Mouse (Mus musculus): Measurements from ENCODE around the gene Stx4a.
"Not testable (repeated sequence)": the region's sequence is repeated elsewhere in the genome, so short reads cannot be mapped to it uniquely, and the experiment has no call there.

Gene Stx4a

DNA sequence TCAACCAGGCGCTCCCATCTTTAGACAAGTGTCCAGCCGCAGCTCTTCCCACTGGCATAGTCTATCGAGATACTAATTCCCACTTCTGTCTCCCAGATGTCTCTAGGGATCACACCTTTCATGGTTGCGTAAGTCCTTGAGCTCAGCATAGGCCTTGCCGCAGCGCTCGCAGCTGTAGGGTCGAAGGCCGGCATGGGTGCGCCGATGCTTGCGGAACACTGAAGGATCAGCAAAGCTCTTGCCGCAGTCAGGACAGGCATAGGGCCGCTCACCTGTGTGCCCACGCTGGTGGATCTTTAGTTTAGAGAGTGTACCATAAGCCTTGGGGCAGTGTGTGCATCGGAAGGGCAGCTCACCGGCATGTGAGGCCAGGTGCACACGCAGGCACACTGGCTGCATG lies 43.5 kb downstream of the Stx4a start:
- no peak for DNase-seq (ENCODE audit: low read depth, low spot score)

- DNase-seq (ENCODE audit: low read depth, low spot score), result peak; percentile 60
Measured at GRCm38 (mm10) chr7:127869149-127869810, 45.2 kb downstream of the Stx4a start.

DNA sequence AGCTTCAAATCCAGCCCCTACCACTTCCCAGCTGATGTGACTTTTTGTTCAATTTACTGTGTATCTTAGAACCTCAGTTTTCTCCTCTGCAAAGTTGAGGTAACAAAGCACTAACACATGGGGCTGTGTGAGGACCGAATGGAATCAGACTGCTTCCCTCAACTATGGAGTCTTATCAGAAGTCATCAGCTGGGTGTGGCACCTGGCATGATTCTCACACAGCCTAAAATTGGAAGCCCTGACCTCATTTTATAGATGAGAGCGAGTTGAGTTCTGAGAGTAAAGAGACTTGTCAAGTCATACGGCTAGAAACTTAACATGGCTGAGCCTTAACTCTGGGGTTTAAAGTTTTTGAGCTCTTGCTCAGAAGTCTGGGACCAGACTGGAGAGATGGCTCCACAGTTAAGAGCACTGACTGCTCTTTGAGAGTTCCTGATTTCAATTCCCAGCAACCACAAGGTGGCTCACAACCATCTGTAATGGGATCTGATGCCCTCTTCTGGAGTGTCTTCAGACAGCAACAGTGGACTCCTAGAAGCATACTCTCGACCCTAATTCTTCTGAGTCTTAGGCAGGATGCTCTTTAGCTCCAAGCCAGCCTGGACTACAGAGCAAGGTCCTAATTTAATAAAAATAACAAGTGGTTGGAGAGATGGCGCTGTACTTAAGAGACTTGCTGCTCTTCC lies 46.2 kb downstream of the Stx4a start:
- DNase-seq (ENCODE audit: low read depth, low spot score), result peak; percentile 30

DNA sequence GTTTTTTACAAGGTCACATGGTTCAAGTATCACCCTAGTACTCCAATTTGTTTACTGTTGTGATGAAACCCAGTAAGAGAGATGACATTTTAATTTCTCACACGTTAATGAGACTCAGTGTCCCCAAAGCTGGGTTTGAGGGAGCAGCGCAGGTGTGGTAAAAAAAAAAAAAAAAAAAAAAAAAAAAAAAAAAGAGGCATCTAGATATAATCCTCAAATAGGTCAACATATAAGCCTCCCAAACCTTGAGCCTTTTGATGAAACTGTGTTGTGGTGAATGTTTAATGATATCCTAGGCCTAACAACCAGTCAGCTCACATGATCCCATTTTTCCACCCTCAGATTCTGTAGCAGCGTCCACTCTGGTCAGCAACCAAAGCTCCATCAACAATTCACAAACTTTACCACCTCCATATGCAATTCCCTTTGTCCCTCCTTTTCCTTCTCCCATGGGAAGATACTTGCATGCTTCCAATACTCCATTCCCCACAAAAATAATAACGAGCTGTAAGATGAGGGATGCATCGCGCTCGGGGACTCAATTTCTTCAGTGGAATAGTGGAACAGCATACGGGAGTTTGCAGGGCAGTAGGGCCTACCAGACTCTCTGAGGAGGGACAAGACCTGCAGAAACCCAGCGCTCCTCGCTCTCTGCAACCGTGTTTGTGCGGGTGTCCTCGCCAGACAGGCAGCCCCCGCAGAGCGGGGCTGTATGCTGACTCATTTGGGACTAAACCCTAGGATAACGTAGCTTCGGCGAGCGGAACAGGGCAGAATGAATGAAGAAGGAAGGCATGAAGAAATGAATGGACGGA lies 50.9 kb downstream of the Stx4a start:
- no peak for DNase-seq (ENCODE audit: low read depth, low spot score)

DNA sequence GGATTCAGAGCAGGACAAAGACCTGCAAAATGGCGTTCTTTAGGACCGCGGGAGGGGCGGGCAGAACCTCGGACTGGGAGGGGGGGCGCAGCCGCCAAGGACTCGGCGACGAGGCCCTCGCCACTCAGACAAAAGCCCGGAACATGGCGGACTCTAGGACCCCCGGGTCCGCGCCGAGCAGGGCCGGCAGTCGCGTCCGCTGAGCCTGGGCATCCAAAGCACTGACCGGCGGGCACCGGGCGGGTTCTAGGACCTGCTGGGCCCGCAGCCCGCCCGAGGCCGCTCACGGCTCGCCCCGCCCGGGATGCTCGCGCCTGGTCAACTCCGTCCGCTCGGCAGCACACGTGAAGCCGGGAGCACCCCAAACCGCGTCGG lies 51.5 kb downstream of the Stx4a start:
- peak; percentile 79 for DNase-seq (ENCODE audit: low read depth, low spot score)

DNA sequence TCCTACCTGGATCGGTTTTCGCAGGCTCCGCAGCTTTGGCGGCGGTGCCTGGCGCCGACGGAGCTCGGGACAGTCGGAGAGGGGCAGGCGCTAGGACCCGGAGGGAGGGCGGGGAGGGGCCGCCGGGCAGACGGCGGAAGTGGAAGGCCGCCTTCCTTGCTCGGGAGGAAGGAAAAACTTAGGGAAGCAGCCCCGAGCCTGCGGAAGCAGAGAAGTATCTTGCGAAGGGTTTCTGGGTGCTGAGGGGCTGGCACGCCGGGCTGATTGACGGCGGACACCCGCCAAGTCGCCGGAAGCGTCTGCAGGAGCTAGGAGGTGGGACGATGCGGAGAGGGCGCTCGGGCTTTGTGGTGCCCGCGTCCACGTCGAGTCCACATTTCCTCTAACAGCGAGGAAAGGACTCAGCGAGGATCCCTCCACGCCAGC lies 52.0 kb downstream of the Stx4a start, which contains the start of gene Zfp646:
Gene Zfp646, plus strand, starts transcription at position 181 of the 426 bp plus-strand sequence.
- peak; percentile 75 for DNase-seq (ENCODE audit: low read depth, low spot score)

DNA sequence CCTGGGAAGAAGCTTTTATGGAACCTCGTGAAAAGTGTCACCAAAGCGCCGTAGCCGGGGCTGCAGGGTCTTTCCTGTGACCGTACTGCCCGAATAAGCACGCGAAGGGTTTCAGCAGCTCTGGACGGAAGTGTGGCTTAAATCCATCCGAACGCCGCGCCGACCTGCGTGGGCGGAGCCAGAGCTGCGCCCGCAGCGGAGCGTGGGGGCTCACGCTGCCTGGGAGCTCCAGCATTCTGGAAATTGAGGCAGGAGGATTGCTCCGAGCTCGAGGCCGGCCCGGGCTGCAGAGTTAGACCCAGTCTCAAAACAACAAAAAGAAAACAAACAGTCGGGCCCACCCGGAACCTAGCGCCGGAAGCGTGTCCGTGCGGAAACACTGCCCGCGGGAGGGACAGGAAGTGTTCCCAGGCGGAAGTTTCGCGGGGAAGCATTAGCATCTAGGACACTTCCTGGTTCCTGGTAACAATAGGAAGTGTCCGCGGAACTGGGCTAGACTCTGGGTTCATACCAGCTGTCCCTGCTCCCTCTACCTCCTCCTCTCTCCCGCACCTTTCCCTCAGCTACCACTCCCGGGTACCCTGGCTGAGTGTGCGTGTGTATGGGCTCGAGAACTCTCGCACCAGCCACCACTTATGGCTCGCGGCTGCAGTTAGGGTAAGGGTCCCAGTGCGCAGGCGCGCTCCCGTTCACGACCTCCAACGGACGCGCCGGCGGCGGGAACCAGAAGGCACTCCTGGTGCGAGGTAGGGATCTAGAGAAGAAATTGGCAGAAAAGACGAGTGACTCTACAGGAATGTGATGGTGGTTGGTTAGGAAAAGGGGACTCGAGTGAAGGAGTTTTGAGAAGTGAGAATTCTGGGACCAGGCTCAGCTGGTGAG lies 52.6 kb downstream of the Stx4a start, which contains the start of gene Zfp668:
Gene Zfp668, minus strand, starts transcription at position 362 of the 882 bp plus-strand sequence.
- DNase-seq (ENCODE audit: low read depth, low spot score), result peak; percentile 92

DNA sequence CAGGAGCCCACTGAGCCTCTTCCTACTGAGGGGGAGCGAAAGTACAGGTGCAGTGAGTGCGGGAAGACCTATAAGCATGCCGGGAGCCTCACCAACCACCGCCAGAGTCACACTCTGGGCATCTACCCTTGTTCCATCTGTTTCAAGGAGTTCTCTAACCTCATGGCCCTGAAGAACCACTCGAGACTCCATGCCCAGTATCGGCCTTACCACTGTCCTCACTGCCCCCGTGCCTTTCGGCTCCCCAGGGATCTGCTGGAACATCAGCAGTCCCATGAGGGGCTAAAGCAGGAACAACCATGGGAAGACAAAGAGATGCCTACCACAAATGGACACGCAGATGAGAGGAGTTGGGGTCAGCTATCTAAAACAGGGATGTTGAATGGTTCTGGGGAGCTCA lies 55.2 kb downstream of the Stx4a start:
- DNase-seq (ENCODE audit: low read depth, low spot score), result no peak

GRCm38 (mm10) chr7:127880431-127880830 lies 56.3 kb downstream of the Stx4a start:
- DNase-seq (ENCODE audit: low read depth, low spot score), result no peak

DNA sequence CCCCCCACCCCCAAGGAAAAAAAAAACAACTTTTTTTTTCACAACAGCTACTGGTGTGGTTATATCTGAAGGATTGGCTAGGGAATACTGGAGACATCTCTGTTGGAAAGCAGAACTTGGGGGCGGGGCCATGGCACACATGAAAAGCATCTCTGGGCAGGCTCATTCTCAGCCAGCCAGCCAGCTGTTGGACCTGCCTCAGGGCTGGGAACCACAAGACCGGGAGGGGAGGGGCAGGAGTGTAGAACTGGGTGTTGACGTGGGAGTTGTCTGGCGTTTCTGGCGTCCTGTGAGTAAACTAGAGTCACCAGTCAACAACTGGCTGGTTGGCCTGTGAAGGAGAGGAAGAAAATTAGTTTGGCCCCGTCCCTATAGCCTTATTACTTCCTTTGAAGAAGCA lies 61.9 kb downstream of the Stx4a start:
- peak; percentile 65 for DNase-seq (ENCODE audit: low read depth, low spot score)

GRCm38 (mm10) chr7:127886551-127886950 lies 62.5 kb downstream of the Stx4a start:
- DNase-seq (ENCODE audit: low read depth, low spot score), result no peak

GRCm38 (mm10) chr7:127887191-127887590 lies 63.1 kb downstream of the Stx4a start:
- no peak for DNase-seq (ENCODE audit: low read depth, low spot score)

GRCm38 (mm10) chr7:127887781-127888180 lies 63.7 kb downstream of the Stx4a start:
- no peak for DNase-seq (ENCODE audit: low read depth, low spot score)

DNA sequence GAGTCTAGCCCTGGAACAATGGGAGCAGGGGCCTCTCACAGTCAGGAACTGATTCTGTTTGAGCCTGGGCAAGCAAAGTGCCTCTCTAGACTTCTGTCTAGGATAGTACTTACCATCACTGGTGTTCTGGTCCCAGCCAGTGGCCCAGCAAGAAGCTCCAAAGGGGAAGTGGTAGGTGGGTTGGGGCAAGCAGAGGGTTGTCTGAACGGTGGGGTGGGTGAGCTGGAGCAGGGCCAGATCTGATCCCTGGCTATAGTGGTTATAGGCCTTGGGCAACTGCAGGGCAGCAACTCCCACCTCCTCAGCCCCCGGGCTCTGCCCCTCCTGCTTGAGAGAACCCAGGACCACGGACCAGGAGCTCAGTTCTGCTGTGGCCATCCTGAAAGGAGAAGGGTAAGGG lies 64.7 kb downstream of the Stx4a start:
- no peak for DNase-seq (ENCODE audit: low read depth, low spot score)

- no peak for DNase-seq (ENCODE audit: low read depth, low spot score)
Measured at GRCm38 (mm10) chr7:127890798-127891197, 66.7 kb downstream of the Stx4a start, which contains the start of gene Prss53. Gene Prss53, minus strand, starts transcription at chr7:127890970.

DNA sequence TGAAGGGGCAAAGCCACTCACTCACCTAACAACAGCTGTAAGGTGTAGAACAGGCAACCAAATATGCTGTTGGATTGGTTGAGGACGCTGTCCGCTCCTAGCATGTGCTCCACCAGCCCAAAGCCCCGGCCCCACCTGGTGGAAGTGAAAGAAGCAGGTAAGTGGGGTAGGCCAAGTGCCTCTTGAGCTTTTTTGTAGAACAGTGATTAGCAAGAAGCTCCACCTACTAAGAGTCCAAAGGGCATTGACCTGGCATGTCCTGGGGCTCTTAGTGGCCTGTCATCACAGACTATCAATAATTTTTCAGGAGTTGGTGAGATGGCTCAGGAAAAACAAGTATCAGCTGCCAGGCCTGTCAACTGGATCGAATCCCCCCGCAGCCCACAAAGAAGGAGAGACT lies 70.4 kb downstream of the Stx4a start:
- DNase-seq (ENCODE audit: low read depth, low spot score), result no peak

GRCm38 (mm10) chr7:127895442-127895841 lies 71.3 kb downstream of the Stx4a start, which contains the start of the genes Gm21974 and Vkorc1:
Gene Gm21974, minus strand, starts transcription at chr7:127895454.
Gene Vkorc1, minus strand, starts transcription at chr7:127895617.
- peak; percentile 95 for DNase-seq (ENCODE audit: low read depth, low spot score)

- DNase-seq (ENCODE audit: low read depth, low spot score), result not testable (repeated sequence)
Measured at GRCm38 (mm10) chr7:127895891-127896290, 71.8 kb downstream of the Stx4a start.

- DNase-seq (ENCODE audit: low read depth, low spot score), result peak; percentile 58
Measured at GRCm38 (mm10) chr7:127896384-127896783, 72.3 kb downstream of the Stx4a start.

- no peak for DNase-seq (ENCODE audit: low read depth, low spot score)
Measured at GRCm38 (mm10) chr7:127897542-127897941, 73.4 kb downstream of the Stx4a start.
